Mouse (Mus musculus): ENCODE data around the gene Gyg. TPM values are rescaled to one million over a fixed set of nuclear protein-coding genes. Genes with fewer than 3 reads are reported as not detected.
A peak's percentile ranks its signal among the peaks of the same experiment; 100 is the strongest.
"Not testable (repeated sequence)": the region's sequence is repeated elsewhere in the genome, so short reads cannot be mapped to it uniquely, and the experiment has no call there.

Gene Gyg
- polyA plus RNA-seq, 2 experiments from 2014 or later = 101 to 102 TPM

DNA sequence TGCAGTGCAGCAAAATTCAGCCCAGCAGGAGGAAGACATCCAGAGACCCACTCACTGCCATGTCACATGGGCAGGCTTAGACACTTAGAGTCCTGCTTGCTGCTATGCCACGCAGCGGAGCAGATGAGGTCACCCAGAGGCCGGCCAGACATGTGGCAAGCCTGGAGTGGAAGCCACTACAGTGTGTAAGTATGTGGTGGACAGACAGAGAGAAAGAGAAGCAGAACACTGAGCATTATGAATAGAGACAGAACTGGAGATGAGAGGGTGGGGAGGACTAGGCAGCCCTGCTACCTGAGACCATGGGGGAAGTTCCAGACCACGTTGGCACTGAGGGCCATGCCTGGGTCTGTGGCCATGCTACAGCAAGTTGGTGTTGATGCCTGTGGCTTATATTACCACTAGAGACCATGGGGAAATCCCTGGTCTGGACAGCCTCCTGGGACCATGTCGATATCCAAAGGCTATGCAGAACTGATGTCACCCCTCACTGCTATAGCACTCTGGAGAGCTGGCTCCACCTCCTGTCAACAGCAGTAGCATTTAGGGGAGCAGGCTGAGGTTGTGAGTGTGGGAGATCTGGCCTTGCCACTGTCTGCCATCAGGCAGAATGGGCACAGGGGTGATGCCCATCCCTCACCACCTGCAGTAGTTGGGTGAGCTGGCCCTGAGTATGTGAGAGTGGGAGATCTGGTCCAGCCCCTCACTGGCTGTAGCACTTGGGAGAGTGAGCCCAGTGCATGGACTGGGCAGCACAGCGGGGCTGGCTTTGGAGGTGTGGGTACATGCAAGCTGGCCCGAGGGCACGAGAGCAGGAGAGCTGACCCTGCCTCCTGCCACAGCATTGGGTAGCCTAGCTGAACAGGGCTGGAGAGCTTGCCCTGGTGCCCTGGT is 24.4 kb downstream of the Gyg start:
- no peak for ATAC-seq

- no peak for ATAC-seq
These were observed 25.6 kb downstream of the Gyg start for GRCm38 (mm10) chr3:20129491-20129890.

DNA sequence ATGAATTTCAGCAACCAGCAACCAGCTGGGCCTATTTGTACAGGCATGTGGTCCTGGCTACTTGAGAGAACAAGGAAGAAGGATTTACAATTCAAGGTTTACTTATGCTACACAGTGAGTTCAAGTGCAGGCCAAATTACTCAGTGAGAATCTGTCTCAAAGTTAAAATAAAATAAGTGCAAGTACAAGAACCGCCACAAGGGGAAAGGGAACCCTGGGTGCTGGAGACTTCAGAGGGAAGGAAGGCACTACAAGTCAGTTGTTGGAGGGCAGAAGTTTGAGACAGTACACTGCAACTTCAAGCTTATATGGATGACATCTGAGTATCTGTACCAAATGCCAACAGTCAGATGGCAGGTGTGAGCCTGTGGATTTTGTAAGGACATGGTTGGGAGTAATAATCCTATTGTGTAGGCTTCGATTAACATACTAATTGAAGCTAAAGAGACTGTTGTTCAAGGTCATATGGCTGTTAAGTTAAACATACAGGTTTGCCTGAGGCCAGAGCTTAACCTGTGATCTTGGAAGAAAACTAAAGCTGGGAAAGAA is 28.0 kb downstream of the Gyg start:
- peak; percentile 58 for ATAC-seq

- ATAC-seq = no peak
These were observed 29.5 kb downstream of the Gyg start for GRCm38 (mm10) chr3:20125604-20126003.

DNA sequence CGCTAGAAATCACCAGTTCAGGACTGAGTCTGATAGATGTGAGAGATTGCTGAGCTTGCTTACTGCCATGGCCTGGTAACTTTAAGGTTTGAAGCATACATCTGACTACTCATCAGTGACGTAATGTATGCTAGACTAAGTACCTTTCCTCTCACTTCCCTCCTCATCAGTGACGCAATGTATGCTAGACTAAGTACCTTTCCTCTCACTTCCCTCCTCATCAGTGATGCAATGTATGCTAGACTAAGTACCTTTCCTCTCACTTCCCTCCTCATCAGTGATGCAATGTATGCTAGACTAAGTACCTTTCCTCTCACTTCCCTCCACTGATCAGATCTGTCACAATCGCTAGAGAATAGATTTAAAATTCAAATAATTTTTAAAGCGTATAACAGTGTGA is 33.5 kb downstream of the Gyg start:
- ATAC-seq = not testable (repeated sequence)

GRCm38 (mm10) chr3:20119686-20120244 is 35.4 kb downstream of the Gyg start:
- ATAC-seq = no peak

DNA sequence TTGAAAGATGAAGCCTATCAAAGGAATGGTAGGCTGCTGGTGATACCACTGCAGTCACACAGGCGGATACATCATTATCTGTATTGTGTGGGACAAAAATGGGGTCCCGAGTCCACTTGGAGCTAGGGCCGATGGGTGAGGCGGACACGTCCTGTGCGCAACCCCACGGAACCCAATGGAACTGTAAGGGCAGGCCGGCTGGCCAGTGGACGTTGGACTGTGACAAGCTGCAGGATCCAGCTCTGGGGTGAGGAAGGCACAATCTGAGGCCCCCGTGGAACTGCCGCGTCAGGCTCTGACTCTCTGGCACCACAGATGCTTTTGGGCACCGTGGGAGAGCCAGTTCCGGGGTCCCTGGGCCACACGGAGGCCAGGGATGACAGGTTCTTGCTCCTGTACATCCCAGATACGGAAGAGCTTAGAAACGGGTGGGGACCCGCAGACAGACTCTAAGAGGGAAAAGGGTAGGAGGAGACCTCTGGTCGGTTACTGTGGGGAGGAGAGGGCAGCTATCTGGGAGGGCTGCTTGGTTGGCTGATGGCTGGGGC is 36.0 kb downstream of the Gyg start:
- no peak for ATAC-seq

DNA sequence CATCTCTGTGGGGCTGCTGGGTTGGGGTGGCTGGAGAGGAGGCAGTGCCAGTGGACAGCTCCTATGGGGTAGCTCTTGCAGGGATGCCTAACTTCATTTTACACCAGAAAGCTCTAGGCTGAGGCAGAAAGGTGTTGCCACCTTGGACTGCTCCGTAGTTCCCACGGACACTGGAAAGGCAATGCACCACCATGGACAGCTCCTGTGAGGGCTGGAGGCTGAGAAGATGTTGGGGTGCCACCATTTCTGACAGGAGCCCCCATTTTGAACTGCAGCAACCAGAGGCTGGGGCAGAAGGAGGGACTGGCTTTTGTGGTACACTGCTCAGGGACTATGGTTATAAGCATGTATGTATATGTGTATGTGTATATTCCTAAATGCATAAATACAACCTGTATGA is 43.2 kb downstream of the Gyg start:
- ATAC-seq = no peak

DNA sequence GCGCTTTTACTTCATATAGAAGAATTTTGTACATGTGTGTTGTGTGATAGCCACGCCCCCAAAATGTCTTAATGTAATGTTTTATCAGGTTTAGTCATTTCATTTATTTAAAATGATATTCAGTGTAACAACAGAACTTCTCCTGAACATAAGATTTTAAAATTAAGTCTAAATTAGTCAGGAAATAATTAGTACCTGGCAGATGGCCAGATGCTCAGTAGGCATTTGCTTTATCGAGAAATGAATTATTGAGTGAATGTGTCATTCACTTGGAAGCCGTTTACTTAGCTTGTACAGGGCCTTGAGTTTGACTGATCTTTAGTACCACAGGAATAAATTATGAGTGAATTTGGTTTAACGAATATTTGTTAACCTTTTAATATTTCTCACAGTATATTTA is 46.2 kb downstream of the Gyg start:
- ATAC-seq = no peak

DNA sequence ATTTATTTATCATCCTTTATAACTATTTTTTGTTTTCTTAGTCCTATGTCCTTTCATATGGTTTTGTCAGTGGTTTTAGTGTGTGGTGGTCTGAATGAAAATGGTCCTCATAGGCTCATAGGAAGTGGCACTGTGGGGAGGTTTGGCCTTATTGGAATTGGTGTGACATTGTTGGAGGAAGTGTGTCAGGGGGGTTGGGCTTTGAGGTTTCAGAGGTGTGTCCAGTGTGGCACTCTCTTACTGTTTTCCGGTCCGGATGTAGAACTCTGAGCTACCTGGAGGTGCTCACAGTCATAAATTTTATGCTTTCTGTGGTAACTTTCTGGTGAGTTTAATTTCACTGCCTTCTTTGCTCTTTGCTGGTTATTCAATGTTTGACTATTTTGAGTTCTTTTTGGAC is 50.3 kb downstream of the Gyg start:
- ATAC-seq = peak; percentile 91

DNA sequence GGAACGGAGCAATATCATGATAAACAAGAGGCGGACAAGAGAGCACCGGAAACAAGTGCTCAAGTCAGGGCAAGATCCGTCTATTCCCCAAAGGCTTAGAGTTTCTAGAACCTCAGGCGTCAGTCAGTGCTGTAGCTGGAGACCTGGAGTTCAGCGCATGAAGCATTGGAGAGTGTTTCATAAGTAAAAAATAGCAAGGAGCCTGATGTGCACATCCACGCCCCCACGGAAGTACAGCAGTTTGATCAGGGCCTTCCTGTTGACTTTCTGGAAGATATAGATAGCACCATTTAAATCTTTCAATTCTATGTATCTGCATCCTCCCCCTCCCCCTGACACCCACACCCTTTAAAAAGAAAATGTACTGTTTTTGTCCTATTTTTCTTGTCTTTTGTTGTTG is 50.8 kb downstream of the Gyg start:
- peak; percentile 53 for ATAC-seq

- ATAC-seq = no peak
These were observed 51.3 kb downstream of the Gyg start for GRCm38 (mm10) chr3:20103830-20104229.

DNA sequence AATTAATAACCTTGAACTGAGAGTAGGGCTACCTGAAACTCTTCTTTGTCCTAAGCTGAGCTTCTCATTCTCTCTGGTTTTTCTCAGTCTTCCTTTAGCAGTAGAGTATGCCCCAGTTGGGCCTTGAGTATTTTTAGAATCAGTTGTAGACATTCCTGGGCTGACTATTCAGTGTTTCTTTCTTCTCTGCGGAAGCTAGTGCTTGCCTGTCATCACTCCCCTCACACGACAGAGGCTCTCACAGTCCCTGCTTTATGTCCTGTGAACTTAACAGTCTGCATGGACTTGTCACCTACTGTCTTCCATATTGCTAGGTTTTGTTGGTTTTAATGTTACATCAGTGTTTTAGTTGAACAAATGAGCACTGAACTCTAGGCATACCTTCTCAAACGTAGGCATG is 73.0 kb downstream of the Gyg start:
- no peak for ATAC-seq

DNA sequence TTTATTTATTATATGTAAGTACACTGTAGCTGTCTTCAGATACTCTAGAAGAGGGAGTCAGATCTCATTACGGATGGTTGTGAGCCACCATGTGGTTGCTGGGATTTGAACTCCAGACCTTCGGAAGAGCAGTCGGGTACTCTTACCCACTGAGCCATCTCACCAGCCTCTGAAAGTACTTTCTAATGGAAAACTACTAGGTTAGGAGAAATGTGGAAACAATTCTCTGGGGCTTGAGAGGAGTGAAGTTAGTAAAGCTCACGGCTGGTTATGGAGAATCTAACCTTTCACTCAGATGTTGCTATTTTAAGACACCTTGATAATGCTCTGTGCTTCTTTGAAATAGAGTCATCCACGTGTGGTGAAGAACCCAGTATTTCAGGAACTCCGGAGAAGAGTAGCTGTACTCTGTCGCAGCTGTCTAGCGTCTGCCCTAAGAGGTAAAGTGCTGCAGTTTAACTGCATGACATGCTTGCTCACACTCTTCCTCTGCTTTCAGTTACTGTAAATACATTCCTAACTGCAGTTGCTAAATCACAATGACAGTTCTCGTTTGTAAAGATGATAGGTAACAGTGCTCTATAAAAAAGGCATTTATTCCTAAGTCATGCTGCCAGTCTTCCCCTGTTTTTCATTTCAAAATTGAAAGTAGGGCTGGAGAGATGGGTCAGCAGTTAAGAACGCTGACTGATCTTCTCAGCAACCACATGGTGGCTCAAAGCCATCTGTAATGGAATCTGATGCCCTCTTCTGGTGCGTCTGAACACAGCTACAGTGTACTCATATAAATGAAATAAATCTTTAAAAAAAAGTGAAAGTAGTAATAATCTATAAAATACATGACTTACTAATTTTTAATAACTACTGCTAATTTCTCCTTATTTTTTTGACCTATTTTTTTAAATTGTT is 78.7 kb downstream of the Gyg start:
- peak; percentile 57 for ATAC-seq

Other genes starting within 250 kb of the Gyg start
- 1 to 10 TPM in 1 of 2 experiments, under 1 TPM in 1; 0.38 to 1.3 TPM for gene Cp, start 198.3 kb downstream of the Gyg start, polyA plus RNA-seq (2017; shearing (Covaris generic))
- gene Hps3, start 120.0 kb downstream of the Gyg start, polyA plus RNA-seq (2017; shearing (Covaris generic)) = 10 to 100 TPM; 29.4 to 32.5 TPM
- 10 to 100 TPM; 70.5 to 78.2 TPM for gene Hltf, start 97.5 kb downstream of the Gyg start, polyA plus RNA-seq (2017; shearing (Covaris generic))
- under 1 TPM in 1 of 2 experiments, not detected in 1; 0.51 TPM for gene Cpa3, start 86.9 kb upstream of the Gyg start, polyA plus RNA-seq (2017; shearing (Covaris generic))
- gene Cpb1, start 120.4 kb upstream of the Gyg start, polyA plus RNA-seq (2017; shearing (Covaris generic)) = not detected
- gene Agtr1b, start 211.9 kb upstream of the Gyg start, polyA plus RNA-seq (2017; shearing (Covaris generic)) = not detected

Measured in CD4-positive, CD25-positive, alpha-beta regulatory T cell, adult 4 months (primary cell).